Mouse (Mus musculus) erythroid progenitor cell, adult 5-6 weeks (primary cell): ENCODE results near the gene Sardh. TPM values are rescaled to one million over a fixed set of nuclear protein-coding genes. Genes with fewer than 3 reads are reported as not detected.

Source experiments
- ATAC-seq: replicated peaks from 2 replicates; pipeline ENCODE4 v1.8.0; 2016; ENCODE audit warnings: moderate number of reproducible peaks, mild to moderate bottlenecking, moderate TSS enrichment, inconsistent platforms; ENCODE audit not compliant: poor library complexity, low FRiP score, severe bottlenecking
- total RNA-seq, 2 experiments: library from RNA; stranded (forward) in 1 of 2; stranded (reverse) in 1 of 2; fragments of 150-400 nt in 1 of 2; fragments of 186-747, 209-891 nt in 1 of 2; gene quantifications; 2 replicates each; pipeline versions ENCODE4 v1.2.3 to v1.2.4; 2015 to 2017; ENCODE audit warnings: low replicate concordance in 2 of 2

The Sardh gene
- total RNA-seq, 2 experiments from 2014 or later = not detected

DNA sequence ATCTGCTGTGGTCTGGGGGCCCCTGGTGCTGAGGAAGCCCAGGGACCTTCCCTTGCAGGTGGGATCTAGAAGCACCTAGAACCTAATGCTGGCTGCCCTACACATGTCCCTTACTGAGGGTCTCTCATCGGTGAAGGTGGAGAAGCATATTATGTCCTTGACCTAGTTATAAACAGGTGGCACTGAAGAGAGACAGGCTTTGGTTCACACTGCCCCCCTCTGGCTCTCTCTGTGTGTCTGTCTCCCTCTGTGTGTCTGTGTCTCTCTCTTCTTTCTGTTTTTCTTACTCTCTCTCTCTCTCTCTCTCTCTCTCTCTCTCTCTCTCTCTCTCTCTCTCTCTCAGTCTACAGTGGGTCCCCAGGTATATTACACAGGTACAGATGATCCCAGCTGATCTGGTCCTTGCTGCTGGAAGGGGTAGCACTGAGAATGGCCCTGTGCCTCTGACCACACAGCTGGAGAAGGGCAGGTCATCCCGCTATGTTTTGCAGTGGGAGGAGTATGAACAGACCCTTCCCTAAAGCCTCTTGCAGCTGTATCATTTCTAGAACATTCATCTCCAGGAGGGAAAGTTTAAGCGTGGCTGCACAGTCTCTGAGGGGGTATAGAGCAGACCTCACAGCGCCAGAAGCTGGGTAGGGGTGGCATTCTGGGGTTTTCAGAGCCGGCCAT lies 19.2 kb downstream of the Sardh start:
- ATAC-seq = no peak

DNA sequence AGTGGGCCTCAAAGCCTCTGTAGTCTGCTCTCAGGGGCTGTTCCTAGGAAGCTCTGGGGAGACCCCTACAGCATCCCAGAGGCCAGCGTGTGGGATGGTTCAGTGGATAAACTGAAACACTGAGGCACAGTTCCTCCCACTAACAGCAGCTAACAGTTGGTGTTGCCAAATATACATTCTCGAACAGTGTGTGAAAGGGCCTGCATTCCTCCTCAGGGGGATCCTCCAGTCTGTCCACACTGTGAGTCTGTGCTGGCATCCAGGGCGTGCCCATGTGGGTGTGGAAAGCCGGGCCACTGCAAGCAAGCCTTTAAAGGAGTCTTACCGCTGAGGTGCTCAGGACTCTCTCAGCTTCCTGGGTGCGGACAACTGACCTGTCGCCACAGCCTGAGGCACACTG lies 21.6 kb downstream of the Sardh start:
- no peak for ATAC-seq

DNA sequence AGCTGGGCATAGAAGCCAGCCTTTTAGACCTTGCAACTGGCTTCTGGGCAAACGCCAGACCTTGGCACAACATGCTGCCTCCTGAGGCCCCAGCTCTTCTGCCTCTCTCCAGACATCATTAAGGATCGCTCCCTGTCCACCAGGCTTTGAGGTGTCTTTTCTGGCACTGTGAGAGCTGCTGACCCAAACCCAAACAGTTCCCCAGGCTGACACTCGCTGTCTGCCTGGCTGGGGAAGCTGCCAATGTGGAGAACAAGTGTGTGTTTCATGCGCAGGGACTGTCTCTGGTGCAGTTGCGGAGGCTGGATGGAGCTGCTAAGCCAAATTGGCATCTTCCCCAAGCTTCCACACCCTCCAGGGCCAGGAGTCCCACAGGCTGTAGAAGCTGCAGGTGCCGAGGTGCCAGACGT lies 25.1 kb downstream of the Sardh start:
- no peak for ATAC-seq

DNA sequence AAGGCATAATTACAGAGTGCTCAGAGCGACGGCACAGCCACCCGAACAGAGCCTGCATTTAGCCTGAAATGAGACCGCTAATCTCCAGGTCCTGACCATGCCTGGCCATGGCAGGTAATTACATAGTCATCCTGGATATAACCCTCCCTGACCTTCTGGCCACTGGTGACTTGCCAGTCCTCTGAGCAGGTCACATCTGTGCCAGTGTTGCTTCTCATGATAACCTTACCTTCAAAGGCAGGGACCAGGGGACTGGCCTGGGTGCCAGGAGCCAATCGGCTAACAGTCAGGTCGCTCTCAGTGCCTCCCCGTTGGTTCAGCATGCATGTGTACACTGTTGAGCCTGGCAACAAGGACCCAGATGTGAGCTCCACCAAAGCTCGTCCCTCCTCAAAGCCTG lies 29.6 kb downstream of the Sardh start:
- ATAC-seq = no peak

DNA sequence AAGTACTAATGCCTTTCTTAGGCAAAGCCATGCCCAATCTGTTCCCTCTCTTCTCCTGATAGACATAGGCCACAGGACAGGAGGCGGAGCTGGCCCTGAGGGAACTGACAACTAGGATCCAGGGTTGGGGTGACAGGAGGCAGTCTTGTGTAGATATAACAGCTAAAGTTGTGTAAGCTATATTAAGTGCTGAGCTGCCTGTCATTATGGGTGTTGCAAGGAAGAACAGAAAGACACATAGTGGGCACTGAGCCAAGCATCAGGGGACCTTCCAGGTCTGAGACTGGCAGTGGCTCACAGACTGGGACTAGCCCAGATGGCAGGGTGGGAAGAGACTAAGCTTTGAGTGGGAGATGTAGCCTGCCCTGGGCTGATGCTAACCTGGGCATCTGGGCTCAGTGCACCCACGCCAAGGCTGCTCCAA lies 30.0 kb downstream of the Sardh start:
- ATAC-seq = no peak

DNA sequence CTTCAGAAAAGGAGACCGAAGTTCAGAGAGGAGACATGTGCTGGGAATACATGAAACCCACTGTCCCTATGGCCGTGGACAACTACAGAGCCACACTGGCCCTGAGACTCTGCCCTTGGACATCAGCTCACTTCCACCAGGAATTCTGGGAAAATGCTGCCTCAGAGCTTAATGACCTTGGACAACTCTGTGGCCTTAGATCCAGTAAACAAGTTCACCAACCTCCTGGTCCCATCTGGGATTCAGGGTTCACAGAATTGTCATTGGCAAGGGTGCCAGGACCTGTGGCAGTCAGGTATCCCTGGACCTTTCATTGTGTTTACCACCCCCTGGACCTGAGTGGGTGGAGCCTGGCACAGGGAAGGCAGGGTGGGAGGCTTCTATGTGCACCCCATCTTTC lies 32.6 kb downstream of the Sardh start:
- ATAC-seq = no peak

DNA sequence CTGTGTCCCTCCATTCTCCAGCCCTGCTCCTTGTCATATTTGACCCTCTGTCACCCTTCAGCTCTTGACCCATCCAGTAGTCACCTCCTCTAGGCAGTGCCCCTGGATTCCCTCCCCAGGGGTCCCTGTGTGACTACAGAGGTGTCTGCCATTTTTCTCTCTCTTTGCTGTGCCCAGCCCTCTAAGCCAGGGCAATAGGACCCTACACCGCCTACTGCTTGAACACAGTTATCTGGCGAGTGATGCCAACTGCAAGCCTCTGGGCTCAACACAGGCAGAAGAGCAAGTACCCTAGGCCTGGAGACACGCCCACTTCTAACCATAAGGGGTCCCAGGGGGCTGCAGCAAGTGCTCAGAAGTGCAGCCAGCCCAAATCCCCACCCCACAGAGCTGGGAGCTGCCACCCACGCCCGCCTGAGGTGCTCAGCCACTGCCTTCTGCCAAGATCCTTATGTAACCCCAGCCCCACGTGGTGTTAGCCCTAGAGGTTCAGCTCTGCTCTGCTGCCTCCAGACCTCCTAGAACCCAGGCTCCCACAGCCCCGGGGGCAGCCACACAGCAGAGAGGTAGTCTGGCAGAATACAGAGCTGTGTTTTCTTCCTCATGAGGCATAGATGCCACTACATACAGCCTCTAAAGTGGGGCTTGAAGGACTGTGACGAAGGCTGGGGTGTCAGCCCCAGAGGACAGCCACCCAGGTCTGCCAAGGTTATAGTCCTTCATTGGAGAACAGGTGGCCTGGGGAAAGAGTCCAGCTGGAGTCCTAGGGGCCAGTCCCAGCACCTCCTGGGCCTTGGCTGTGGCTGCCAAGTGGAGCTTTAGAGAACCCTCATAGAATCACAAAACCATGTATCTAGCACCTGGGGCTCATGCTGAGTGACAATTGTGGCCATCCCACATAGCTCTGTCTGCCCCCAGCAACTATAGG lies 35.9 kb downstream of the Sardh start:
- no peak for ATAC-seq

DNA sequence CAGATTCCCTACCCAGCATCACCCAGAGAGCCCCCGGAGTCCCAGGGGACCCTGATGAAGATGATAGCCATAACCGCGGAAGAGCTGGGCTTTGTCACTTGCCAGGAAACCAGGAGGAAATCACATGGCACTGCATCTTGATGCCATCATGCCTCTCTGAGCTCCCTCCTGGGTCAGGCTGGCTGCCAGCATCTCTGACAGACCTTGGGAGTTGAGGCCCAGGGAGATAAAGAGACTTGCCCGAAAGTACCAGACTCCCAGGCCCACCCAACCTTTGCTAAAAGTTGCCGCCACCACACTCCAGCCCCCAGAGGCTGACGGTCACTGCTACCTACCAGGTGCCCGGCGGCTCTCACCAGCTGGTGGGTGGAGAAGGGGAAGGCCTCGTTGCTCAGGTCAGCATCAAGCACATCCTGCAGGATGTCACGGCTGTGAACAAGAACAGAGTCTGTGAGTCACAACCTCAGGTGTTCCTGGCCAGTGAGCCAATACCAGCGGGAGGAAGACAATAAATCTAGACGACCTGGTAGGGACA lies 37.4 kb downstream of the Sardh start:
- no peak for ATAC-seq

DNA sequence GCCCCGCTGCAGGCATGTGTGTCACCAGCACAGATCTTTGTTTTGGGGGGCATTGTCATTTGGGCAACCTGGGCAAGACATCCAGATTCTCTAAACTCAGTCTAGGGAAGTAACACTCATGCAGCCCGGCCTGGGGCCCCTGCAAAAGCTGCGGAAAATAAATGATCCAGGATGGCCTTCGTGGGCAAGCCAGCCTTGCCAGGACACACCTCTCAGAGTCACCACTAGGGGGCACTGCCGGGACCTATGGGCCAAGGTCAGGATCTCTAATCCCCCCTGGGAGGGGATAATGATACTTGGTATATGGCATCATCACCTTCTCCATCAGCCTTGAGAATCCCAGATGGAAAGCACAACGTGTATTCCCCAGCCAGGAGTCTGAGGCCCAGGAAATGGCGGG lies 37.9 kb downstream of the Sardh start:
- ATAC-seq = no peak

DNA sequence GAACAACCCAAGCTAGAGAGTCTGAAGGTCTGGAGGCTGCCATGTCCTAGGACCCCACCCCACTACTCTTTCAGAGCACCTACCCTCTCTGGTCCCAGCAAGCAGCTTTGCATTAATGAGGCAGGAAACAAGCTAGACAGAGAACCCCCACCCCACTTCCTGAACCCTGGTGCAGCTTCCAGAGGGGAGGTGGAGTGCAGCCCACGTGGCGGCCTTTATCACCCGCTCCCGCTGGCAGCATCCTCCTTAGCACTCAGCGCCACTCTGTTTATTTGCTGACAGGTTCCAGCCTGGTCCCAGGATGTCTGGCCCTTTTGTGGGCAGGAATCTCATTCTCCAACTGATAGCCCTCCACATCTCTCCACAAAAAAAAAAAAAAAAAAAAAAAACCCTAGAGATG lies 38.3 kb downstream of the Sardh start:
- no peak for ATAC-seq

DNA sequence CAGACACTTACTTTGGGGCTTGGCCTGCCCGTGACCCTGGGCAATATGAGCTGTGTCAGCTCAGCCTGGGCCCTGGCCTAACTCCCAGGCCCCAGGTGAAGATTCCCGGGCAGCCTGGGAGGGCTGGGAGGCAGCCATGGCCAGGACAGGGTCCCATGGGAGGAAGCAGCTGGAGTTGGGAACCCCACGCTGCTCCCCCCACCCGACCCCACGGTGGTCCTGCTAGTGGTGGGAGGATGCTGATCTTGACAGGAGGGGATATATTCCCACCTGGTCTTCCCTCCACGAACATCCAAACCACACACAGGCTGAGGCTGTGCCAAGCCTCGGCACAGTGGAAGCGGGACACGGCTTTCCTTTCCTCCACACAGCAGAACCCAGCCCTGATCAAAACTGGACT lies 38.8 kb downstream of the Sardh start:
- ATAC-seq = no peak

DNA sequence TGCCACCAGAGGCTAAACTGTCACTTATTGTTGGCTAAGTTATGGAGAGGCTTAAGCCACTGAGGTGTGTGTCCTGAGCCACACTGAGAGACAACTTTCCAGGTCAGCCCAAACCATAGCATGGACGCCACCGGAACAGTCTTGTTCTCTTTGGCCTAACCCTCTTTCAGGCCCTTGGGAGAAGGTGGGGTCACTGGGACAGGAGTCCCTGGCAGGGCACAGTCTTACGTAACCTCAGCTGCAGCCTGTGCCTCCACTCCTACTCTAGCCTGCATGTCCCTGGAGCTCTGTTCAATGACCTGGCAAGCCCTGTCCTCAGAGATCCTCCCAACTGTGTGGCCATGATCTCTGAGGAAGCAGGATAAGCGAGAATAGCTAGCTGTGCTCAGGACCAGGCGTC lies 41.0 kb downstream of the Sardh start:
- ATAC-seq = no peak

DNA sequence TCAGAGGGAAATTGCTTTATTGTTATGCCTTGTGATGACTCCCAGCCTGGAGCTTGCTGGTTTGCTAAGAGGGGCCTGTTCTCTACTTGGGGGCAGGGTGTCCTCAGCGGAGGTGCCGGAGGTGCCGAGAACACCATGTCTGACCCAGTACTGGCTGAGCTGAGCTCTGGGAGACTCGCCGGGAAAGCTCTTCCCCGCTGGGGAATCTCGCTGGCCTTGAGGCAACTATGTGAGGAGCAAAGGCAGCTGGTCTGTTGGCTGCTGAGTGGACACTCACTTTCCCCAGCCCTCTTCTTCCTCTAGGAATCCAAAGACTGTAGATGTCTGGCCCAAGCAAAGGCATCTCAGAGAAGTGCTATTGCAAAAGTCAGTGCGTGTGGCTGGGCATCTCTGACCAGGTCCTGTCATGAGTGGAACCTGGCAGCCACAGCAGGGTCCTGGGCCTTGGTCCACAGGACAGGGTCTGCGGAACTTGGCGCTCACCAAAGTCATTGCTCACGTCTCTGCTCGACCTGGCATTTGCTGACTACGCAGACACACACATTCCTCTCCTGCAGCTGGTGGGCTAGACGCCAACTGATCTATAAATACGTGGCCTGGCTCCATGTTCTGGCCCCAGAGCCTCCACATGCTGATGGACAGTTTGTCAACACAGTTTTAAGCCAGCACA lies 41.9 kb downstream of the Sardh start:
- no peak for ATAC-seq

DNA sequence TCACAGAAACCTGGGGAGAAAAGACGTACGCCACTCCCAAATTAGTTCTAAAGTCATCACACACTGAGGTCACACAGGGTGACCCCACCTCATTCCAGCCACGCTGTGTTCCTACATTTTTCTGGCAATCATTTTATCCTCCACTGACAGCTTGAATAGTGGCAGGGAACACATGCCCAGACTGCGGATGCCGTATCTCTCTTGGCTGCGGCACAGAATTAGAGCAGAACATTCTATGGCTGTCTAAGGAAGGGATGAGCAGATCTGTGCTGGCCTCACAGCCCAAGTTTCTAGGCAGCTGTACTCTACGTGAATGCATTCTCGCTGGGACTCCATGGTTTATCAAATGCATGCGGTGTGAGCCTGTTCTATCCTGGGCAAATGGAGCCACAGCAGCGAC lies 42.5 kb downstream of the Sardh start:
- no peak for ATAC-seq

DNA sequence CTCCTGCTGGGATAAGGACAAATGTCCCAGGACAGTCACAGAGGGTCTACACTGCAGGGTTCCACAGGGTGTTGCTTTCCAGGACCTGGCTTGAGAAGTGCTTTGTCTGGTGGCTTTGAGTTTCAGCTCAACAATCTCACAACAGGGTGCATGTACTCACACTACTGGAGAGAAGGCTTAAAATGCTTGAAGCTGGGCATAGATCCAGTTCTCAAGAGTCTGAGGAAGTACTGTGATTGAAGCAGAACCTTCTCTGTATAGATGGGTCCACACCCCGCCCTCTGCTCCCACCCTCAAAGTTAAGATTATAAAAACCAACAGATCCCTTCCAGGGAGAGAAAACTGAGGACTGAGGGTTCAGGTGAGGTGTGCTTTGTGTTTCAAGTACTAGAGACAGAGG lies 47.6 kb downstream of the Sardh start:
- ATAC-seq = no peak

DNA sequence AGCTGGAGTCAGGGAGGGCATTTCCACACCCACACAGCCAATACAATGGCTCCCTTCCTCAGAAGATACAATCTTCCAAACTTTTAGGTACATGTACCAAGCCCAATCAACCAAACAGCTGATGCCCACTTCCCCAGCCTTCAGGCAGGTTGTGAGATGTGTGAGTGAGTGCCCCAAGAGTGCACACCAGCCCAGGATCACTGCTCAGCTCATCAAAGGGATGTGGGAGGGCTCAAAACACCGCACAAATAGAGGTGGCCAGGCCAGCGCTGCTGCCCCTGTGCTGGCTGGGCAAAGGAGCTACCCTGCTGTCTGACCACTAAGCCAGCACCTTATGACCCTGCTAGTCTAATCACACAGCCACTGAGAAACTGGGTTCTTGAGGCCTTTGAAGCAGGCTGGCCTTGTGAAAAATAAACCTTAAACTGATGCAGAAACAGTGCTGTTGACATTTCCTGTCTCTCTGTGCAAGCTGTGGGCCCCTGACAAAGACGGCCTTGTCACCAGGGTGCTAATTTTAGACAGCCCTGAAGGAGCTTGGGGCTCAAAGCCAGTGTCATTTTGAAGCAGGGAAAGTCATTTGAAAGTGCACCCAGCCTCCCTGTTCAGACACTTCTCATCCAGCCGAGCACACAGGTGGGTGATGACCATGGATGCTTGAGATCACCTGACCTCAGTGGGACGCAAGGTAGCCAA lies 49.4 kb downstream of the Sardh start:
- ATAC-seq = no peak

DNA sequence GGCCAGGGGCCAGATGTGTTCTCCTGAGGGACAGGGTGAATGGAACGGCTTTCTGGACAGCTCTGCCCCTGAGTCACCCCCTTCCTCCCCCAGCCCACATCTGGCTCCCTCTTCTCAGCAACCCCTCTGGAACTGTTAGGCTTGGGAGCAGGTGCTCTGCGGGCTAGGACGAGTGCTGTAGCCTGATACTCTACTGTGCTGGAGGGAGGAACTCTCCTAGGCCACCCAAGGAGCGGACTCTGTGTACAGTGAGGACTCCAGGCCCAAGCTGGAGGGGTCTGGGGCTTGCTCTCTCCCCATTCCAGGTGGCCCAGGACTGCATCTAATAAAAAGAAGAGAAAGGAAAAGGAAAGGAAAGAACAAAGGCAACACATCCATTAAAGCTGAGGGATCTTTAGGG lies 58.1 kb downstream of the Sardh start:
- no peak for ATAC-seq

DNA sequence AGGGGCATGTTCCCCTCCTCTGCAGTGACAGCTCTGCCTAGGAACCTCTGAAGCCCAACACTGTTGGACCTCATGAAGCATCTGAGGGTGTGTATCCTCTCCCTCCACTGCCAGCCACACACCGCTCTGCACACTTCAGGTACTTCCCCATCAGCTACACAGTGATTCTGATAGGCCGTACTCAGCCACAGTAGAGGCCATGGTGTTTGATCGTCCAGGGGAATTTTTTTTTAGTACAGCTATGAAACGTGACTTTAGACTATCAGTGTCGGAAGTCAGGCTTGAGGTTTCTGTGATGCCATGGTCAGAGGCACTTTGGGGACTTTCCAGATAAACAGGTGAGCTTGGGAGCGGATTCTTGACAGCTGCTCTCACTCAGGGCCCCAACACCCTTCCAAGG lies 60.6 kb downstream of the Sardh start:
- no peak for ATAC-seq

DNA sequence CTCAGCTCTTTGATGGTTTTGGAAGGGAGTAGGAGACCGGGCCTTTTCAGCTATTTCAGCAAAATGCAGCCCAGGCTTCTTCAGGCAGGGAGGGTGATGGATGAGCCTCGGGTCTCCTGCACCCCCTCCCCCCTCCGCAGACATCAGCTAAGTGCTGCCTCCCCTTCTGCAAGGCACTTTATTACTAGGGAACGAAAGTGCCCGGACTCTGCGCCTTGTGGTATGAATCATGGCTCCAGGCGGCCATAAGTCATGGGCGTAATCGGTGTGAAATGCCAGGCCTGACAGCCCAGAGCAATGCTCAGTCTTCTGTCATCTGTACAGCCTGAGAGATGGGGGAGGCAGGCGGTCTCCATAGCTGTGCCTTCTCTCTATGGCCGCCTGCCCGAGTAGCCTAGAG lies 64.4 kb downstream of the Sardh start:
- no peak for ATAC-seq

DNA sequence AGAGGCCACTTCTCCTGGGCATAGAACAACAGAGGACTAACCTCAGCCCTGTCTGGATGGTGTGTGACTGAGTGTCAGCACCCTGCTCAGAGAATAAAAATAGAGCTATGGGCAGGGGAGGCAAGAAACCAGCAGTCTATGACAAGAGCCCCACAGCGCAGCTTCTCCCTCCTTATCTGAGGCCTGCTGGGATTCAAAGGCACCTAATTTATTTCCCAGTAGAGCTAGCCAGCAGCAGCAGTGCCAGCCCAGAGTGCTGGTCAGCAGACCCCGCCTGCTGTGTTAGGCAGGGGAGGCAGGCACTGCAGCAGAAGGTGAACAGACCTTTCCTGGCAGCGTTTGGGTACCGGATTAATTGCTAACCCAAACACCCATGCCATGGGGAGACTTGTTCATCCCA lies 66.2 kb downstream of the Sardh start:
- no peak for ATAC-seq
